Mouse (Mus musculus): ENCODE results near the gene Inhbe. TPM values are rescaled to one million over a fixed set of nuclear protein-coding genes. Genes with fewer than 3 reads are reported as not detected.
A peak's percentile ranks its signal among the peaks of the same experiment; 100 is the strongest.
"Not testable (repeated sequence)": the region's sequence is repeated elsewhere in the genome, so short reads cannot be mapped to it uniquely, and the experiment has no call there.

Gene Inhbe
- polyA plus RNA-seq, 1 experiment from 2014 or later, result 0.13 TPM

- H3K9me3 ChIP-seq (replicated peaks), result no peaks in the 10 kb centered on the region
- H3K27me3 ChIP-seq (ENCODE audit: low read depth, poor library complexity, severe bottlenecking), result no peaks in the 10 kb centered on the region
- peaks cover 23% of the 10 kb centered on the region for H3K36me3 ChIP-seq
- no peak overlapping the region for H3K27ac ChIP-seq
- no peak overlapping the region for H3K4me3 ChIP-seq
- WGBS, result 81% methylated on average over 4 of the region's 4 CpGs
- H3K4me1 ChIP-seq, result peaks cover 15% of the 10 kb centered on the region
- no peak for DNase-seq (ENCODE audit: low spot score)
Measured at GRCm38 (mm10) chr10:127312858-127313257, 41.4 kb downstream of the Inhbe start.

- Histone ChIP-seq H3K9me3 (replicated peaks) (no peaks in the 10 kb centered on the region), H3K4me1 (peaks cover 15% of the 10 kb centered on the region), H3K4me3 (peak overlapping the region; percentile 96), H3K36me3 (peaks cover 28% of the 10 kb centered on the region), H3K27ac (0 out of 2 replicates have a peak overlapping the region, but pooled peaks have one; percentile 89), H3K27me3 (ENCODE audit: low read depth, poor library complexity, severe bottlenecking) (no peaks in the 10 kb centered on the region)
- 3% methylated on average over 4 of the region's 4 CpGs for WGBS
- peak; percentile 89 for DNase-seq (ENCODE audit: low spot score)
Measured at GRCm38 (mm10) chr10:127312356-127312676, 41.9 kb downstream of the Inhbe start.

GRCm38 (mm10) chr10:127311476-127312355, 42.5 kb downstream of the Inhbe start, which contains the start of gene Mars:
TSS of gene Mars (minus strand) at chr10:127311786.
- Histone ChIP-seq H3K4me3 (peak within 1 kb of the TSS; percentile 96), H3K9me3 (replicated peaks) (no peaks in the 10 kb centered on the region), H3K36me3 (peaks cover 34% of the 10 kb centered on the region), H3K27me3 (ENCODE audit: low read depth, poor library complexity, severe bottlenecking) (no peaks in the 10 kb centered on the region), H3K4me1 (peaks cover 15% of the 10 kb centered on the region), H3K27ac (peak within 1 kb of the TSS; percentile 89)
- DNase-seq (ENCODE audit: low spot score), result peak; percentile 94
- under 1% methylated on average over 65 of the region's 65 CpGs for WGBS

DNA sequence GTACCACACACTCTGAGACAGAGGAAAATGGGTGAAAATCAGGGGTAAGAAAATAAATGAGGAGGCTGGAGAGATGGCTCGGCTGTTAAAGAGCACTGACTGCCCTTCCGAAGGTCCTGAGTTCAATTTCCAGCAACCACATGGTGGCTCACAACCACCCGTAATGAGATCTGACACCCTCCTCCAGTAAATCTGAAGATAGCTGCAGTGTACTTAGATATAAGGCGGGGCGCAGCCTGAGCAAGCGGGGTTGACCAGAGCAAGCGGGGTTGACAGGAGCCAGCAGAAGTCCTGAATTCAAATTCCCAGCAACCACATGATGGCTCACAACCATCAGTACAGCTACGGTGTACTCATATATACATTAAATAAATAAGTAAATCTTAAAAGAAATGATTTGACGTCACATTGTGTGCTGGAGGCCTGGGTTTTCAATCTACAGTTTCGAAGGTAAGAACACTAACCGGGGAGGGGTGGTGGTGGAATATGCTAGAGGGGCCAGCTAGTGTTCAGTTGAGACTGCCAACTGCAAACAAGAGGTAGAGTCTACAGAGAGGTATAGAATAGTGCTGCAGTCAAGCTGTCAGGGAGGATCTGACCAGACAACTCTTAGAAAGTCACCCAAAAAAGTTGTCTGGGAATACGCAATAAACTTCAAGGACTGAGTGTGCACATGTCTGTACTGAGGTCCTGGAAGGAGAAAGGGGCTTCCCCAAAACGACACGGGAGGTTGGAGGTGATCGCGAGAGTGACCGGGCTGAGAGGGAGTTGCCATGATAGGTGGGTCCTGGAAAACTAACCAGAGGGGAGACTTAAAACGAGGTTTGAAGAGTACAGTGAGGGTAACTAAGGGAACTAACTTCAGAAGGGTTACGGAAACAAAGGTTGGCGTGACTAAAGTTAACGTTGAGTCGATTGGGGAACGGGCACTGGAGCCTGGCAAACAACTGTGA, 43.4 kb downstream of the Inhbe start:
- 39% methylated on average over 23 of the region's 23 CpGs for WGBS
- Histone ChIP-seq H3K27ac (peak overlapping the region; percentile 89), H3K27me3 (ENCODE audit: low read depth, poor library complexity, severe bottlenecking) (no peaks in the 10 kb centered on the region), H3K4me3 (peak overlapping the region; percentile 96), H3K9me3 (replicated peaks) (no peaks in the 10 kb centered on the region), H3K4me1 (peaks cover 15% of the 10 kb centered on the region), H3K36me3 (peaks cover 43% of the 10 kb centered on the region)
- no peak for DNase-seq (ENCODE audit: low spot score)

- Histone ChIP-seq H3K4me1 (peaks cover 15% of the 10 kb centered on the region), H3K36me3 (peaks cover 60% of the 10 kb centered on the region)
- not testable (repeated sequence) for H3K27ac ChIP-seq; H3K9me3 ChIP-seq (replicated peaks); H3K27me3 ChIP-seq (ENCODE audit: low read depth, poor library complexity, severe bottlenecking); DNase-seq (ENCODE audit: low spot score); H3K4me3 ChIP-seq
- 91% methylated on average over 3 of the region's 3 CpGs for WGBS
Measured at GRCm38 (mm10) chr10:127309167-127309566, 45.0 kb downstream of the Inhbe start.

DNA sequence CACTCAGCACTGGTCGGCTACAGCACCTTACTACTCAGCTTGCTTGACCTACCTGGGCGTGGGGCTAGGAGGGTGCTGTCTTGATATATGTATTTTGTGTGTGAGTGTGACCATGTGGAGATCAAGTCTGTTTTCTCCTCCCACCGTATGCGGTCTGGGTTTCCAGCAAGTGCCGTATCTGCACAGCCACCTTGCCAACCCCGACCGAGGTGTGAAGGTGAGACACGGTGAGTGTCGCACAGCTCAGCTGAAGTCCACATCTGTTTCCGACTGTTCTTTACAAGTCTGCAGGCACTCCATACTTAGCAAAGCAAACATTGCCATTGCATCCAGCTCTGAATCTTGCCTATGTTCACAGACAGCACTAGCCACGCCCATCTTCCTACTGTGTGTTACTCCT, 51.1 kb downstream of the Inhbe start:
- no peak overlapping the region for H3K4me3 ChIP-seq
- no peak overlapping the region for H3K27ac ChIP-seq
- peaks cover 99% of the 10 kb centered on the region for H3K36me3 ChIP-seq
- H3K9me3 ChIP-seq (replicated peaks), result no peaks in the 10 kb centered on the region
- DNase-seq (ENCODE audit: low spot score), result no peak
- no peaks in the 10 kb centered on the region for H3K27me3 ChIP-seq (ENCODE audit: low read depth, poor library complexity, severe bottlenecking)
- no peaks in the 10 kb centered on the region for H3K4me1 ChIP-seq
- WGBS, result 95% methylated on average over 11 of the region's 11 CpGs

DNA sequence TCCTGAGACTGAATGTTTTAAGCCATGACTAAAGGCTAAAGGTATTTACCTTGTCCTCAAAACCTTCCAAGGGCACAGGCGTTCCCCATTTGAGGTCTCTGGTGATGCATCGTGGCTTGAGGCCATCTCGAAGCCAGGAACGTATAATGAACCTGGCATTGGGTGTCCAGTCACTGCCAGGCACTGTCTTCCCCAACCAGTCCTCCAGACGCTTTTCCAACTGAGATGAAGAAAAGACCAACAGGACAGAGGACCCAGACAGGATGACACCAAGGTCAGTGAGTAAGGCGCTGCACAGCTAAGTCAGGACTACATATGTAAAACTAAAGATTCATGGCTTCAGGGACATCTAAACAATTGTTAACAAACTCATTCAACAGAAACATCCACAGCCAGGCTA, 53.9 kb downstream of the Inhbe start:
- peaks cover 99% of the 10 kb centered on the region for H3K36me3 ChIP-seq

More for the DNA sequence above, 53.9 kb downstream of the Inhbe start:
- WGBS, result 95% methylated on average over 6 of the region's 6 CpGs
- no peak overlapping the region for H3K27ac ChIP-seq
- DNase-seq (ENCODE audit: low spot score), result no peak
- H3K4me3 ChIP-seq, result no peak overlapping the region
- no peaks in the 10 kb centered on the region for H3K9me3 ChIP-seq (replicated peaks)
- H3K27me3 ChIP-seq (ENCODE audit: low read depth, poor library complexity, severe bottlenecking), result no peaks in the 10 kb centered on the region
- no peaks in the 10 kb centered on the region for H3K4me1 ChIP-seq

Other genes starting within 250 kb of the Inhbe start
- 41.3 and 49.7 TPM in 2 replicates for gene Os9, start 233.3 kb downstream of the Inhbe start, polyA plus RNA-seq (2016; fragmentation: Nextera tagmentation; extraction: Ambion mirVana)
- gene B4galnt1, start 189.2 kb downstream of the Inhbe start, polyA plus RNA-seq (2016; fragmentation: Nextera tagmentation; extraction: Ambion mirVana), result 2.8 and 3.4 TPM in 2 replicates
- gene Slc26a10, start 173.8 kb downstream of the Inhbe start, polyA plus RNA-seq (2016; fragmentation: Nextera tagmentation; extraction: Ambion mirVana), result 3.4 and 4.1 TPM in 2 replicates
- 25.8 and 36.3 TPM in 2 replicates for gene Arhgef25, start 164.3 kb downstream of the Inhbe start, polyA plus RNA-seq (2016; fragmentation: Nextera tagmentation; extraction: Ambion mirVana)
- 91.4 and 122 TPM in 2 replicates for gene Dtx3, start 158.7 kb downstream of the Inhbe start, polyA plus RNA-seq (2016; fragmentation: Nextera tagmentation; extraction: Ambion mirVana)
- gene Pip4k2c, start 142.8 kb downstream of the Inhbe start, polyA plus RNA-seq (2016; fragmentation: Nextera tagmentation; extraction: Ambion mirVana), result 25.0 and 27.8 TPM in 2 replicates
- 1.4 and 2.2 TPM in 2 replicates for gene Kif5a, start 91.1 kb downstream of the Inhbe start, polyA plus RNA-seq (2016; fragmentation: Nextera tagmentation; extraction: Ambion mirVana)
- 185 and 194 TPM in 2 replicates for gene Dctn2, start 88.0 kb downstream of the Inhbe start, polyA plus RNA-seq (2016; fragmentation: Nextera tagmentation; extraction: Ambion mirVana)
- gene Mbd6, start 65.4 kb downstream of the Inhbe start, polyA plus RNA-seq (2016; fragmentation: Nextera tagmentation; extraction: Ambion mirVana), result 16.7 and 18.8 TPM in 2 replicates
- 170 and 205 TPM in 2 replicates for gene Mars, start 42.6 kb downstream of the Inhbe start, polyA plus RNA-seq (2016; fragmentation: Nextera tagmentation; extraction: Ambion mirVana)
- gene Arhgap9, start 32.4 kb downstream of the Inhbe start, polyA plus RNA-seq (2016; fragmentation: Nextera tagmentation; extraction: Ambion mirVana), result 5.5 and 5.9 TPM in 2 replicates
- gene Gli1, start 12.4 kb downstream of the Inhbe start, polyA plus RNA-seq (2016; fragmentation: Nextera tagmentation; extraction: Ambion mirVana), result 10.9 and 11.7 TPM in 2 replicates
- 0.10 and 0.23 TPM in 2 replicates for gene Inhbc, start 16.0 kb upstream of the Inhbe start, polyA plus RNA-seq (2016; fragmentation: Nextera tagmentation; extraction: Ambion mirVana)
- 35.0 and 39.5 TPM in 2 replicates for gene R3hdm2, start 25.9 kb upstream of the Inhbe start, polyA plus RNA-seq (2016; fragmentation: Nextera tagmentation; extraction: Ambion mirVana)
- gene Stac3, start 147.3 kb upstream of the Inhbe start, polyA plus RNA-seq (2016; fragmentation: Nextera tagmentation; extraction: Ambion mirVana), result 0.40 and 0.76 TPM in 2 replicates
- 1.4 and 3.4 TPM in 2 replicates for gene Ndufa4l2, start 160.6 kb upstream of the Inhbe start, polyA plus RNA-seq (2016; fragmentation: Nextera tagmentation; extraction: Ambion mirVana)
- 143 and 173 TPM in 2 replicates for gene Shmt2, start 168.0 kb upstream of the Inhbe start, polyA plus RNA-seq (2016; fragmentation: Nextera tagmentation; extraction: Ambion mirVana)
- 0.54 and 1.0 TPM in 2 replicates for gene Nxph4, start 180.1 kb upstream of the Inhbe start, polyA plus RNA-seq (2016; fragmentation: Nextera tagmentation; extraction: Ambion mirVana)